Mouse (Mus musculus) hindbrain, embryonic 12.5 days (tissue): ENCODE measurements around the gene F3. TPM values are rescaled to one million over a fixed set of nuclear protein-coding genes. Genes with fewer than 3 reads are reported as not detected.
A peak's percentile ranks its signal among the peaks of the same experiment; 100 is the strongest.
"Not testable (repeated sequence)": the region's sequence is repeated elsewhere in the genome, so short reads cannot be mapped to it uniquely, and the experiment has no call there.

ENCODE experiments used
- ATAC-seq: fragments of 200-750 bp; cut with Nextera tagmentation; 2 replicates; pipeline ENCODE4 v1.8.0; 2017; ENCODE audit warnings: moderate TSS enrichment; ENCODE audit not compliant: low FRiP score
- H3K27ac ChIP-seq: fragments of 300-500 bp; sonication (generic); 2 replicates; pipeline ENCODE4 v1.5.1; 2016; ENCODE audit warnings: mild to moderate bottlenecking
- H3K27me3 ChIP-seq: fragments of 300-500 bp; sonication (generic); 2 replicates; pipeline ENCODE4 v1.6.1; 2016; ENCODE audit warnings: mild to moderate bottlenecking
- H3K36me3 ChIP-seq: fragments of 300-500 bp; sonication (generic); 2 replicates; pipeline ENCODE4 v1.6.1; 2016; ENCODE audit warnings: mild to moderate bottlenecking
- H3K4me1 ChIP-seq: fragments of 300-500 bp; sonication (generic); 2 replicates; pipeline ENCODE4 v1.6.1; 2016
- H3K4me2 ChIP-seq: fragments of 300-500 bp; sonication (generic); replicated peaks from 2 replicates; pipeline ENCODE4 v1.6.1; 2016; ENCODE audit warnings: mild to moderate bottlenecking
- H3K4me3 ChIP-seq: fragments of 300-500 bp; sonication (generic); 2 replicates; pipeline ENCODE4 v1.5.1; 2016; ENCODE audit warnings: mild to moderate bottlenecking
- H3K9ac ChIP-seq: fragments of 300-500 bp; sonication (generic); 2 replicates; pipeline ENCODE4 v1.6.1; 2016; ENCODE audit warnings: mild to moderate bottlenecking, moderate library complexity
- H3K9me3 ChIP-seq: fragments of 300-500 bp; sonication (generic); replicated peaks from 2 replicates; pipeline ENCODE4 v1.6.1; 2016; ENCODE audit warnings: mild to moderate bottlenecking
- WGBS: fragments of 180-500 bp; shearing (Covaris S2); methylation state at CpG from one replicate; pipeline ENCODE4 v1.1.7; 2016; 5-methylcytosine and 5-hydroxymethylcytosine counted together
- polyA plus RNA-seq: library from polyadenylated mRNA; unstranded; fragments of >200 nt; fragmentation: Nextera tagmentation; extraction: Ambion mirVana; gene quantifications from 2 replicates; pipeline ENCODE4 v1.2.1, GENCODE M21; 2016

The F3 gene
- polyA plus RNA-seq, 1 experiment from 2014 or later, result 6.5 TPM

GRCm38 (mm10) chr3:121725651-121726050 is 2.3 kb downstream of the F3 start:
- Histone ChIP-seq H3K9ac (no peak overlapping the region), H3K27ac (no peak overlapping the region), H3K4me1 (peaks cover 26% of the 10 kb centered on the region), H3K36me3 (no peaks in the 10 kb centered on the region), H3K4me3 (no peak overlapping the region), H3K27me3 (peaks cover 27% of the 10 kb centered on the region), H3K4me2 (no peak overlapping the region), H3K9me3 (no peaks in the 10 kb centered on the region)
- 88% methylated on average over 10 of the region's 10 CpGs for WGBS
- ATAC-seq, result no peak

GRCm38 (mm10) chr3:121729678-121730077 is 6.3 kb downstream of the F3 start:
- Histone ChIP-seq H3K4me2 (no peak overlapping the region), H3K36me3 (peaks cover 11% of the 10 kb centered on the region; the same call in 1 of the 2 replicates), H3K9me3 (no peaks in the 10 kb centered on the region), H3K9ac (no peak overlapping the region), H3K4me3 (no peak overlapping the region), H3K27ac (no peak overlapping the region), H3K27me3 (peaks cover 3% of the 10 kb centered on the region), H3K4me1 (no peaks in the 10 kb centered on the region; the same call in 1 of the 2 replicates)
- 83% methylated on average over 4 of the region's 4 CpGs for WGBS
- ATAC-seq, result no peak

- no peak overlapping the region for H3K4me2 ChIP-seq
- no peak overlapping the region for H3K4me3 ChIP-seq
- H3K9ac ChIP-seq, result no peak overlapping the region
- no peaks in the 10 kb centered on the region for H3K9me3 ChIP-seq
- no peak for ATAC-seq
- H3K27me3 ChIP-seq, result no peaks in the 10 kb centered on the region
- H3K4me1 ChIP-seq, result peaks cover 6% of the 10 kb centered on the region; the same call in 1 of the 2 replicates
- WGBS, result 79% methylated on average over 7 of the region's 7 CpGs
- H3K36me3 ChIP-seq, result peaks cover 11% of the 10 kb centered on the region; the same call in 1 of the 2 replicates
- H3K27ac ChIP-seq, result no peak overlapping the region
These were observed 12.2 kb downstream of the F3 start for GRCm38 (mm10) chr3:121735542-121735941.

GRCm38 (mm10) chr3:121736025-121736744 is 12.8 kb downstream of the F3 start:
- WGBS, result 31% methylated on average over 18 of the region's 18 CpGs
- Histone ChIP-seq H3K9ac (no peak overlapping the region), H3K4me1 (peaks cover 6% of the 10 kb centered on the region; the same call in 1 of the 2 replicates), H3K36me3 (peaks cover 11% of the 10 kb centered on the region; the same call in 1 of the 2 replicates), H3K27ac (no peak overlapping the region), H3K4me2 (no peak overlapping the region), H3K4me3 (no peak overlapping the region), H3K9me3 (no peaks in the 10 kb centered on the region), H3K27me3 (no peaks in the 10 kb centered on the region)
- ATAC-seq, result peak; percentile 81

- Histone ChIP-seq H3K4me2 (no peak overlapping the region), H3K4me3 (no peak overlapping the region), H3K4me1 (peaks cover 6% of the 10 kb centered on the region; the same call in 1 of the 2 replicates), H3K9ac (no peak overlapping the region), H3K27me3 (no peaks in the 10 kb centered on the region), H3K36me3 (peaks cover 5% of the 10 kb centered on the region; the same call in 1 of the 2 replicates), H3K9me3 (no peaks in the 10 kb centered on the region), H3K27ac (no peak overlapping the region)
- ATAC-seq, result no peak
- WGBS, result 30% methylated on average over 1 of the region's 1 CpGs
These were observed 14.1 kb downstream of the F3 start for GRCm38 (mm10) chr3:121737453-121737852.

GRCm38 (mm10) chr3:121737901-121738300 is 14.6 kb downstream of the F3 start:
- Histone ChIP-seq H3K4me2 (no peak overlapping the region), H3K27ac (no peak overlapping the region), H3K9me3 (no peaks in the 10 kb centered on the region), H3K36me3 (peaks cover 5% of the 10 kb centered on the region; the same call in 1 of the 2 replicates), H3K4me1 (peaks cover 6% of the 10 kb centered on the region; the same call in 1 of the 2 replicates), H3K27me3 (no peaks in the 10 kb centered on the region), H3K9ac (no peak overlapping the region), H3K4me3 (no peak overlapping the region)
- no peak for ATAC-seq
- 74% methylated on average over 2 of the region's 2 CpGs for WGBS

GRCm38 (mm10) chr3:121738742-121739342 is 15.5 kb downstream of the F3 start:
- peaks cover 6% of the 10 kb centered on the region; the same call in 1 of the 2 replicates for H3K4me1 ChIP-seq
- WGBS, result 72% methylated on average over 9 of the region's 9 CpGs
- peaks cover 5% of the 10 kb centered on the region; the same call in 1 of the 2 replicates for H3K36me3 ChIP-seq
- H3K4me2 ChIP-seq, result no peak overlapping the region
- H3K27ac ChIP-seq, result no peak overlapping the region
- H3K4me3 ChIP-seq, result no peak overlapping the region
- no peak for ATAC-seq
- no peaks in the 10 kb centered on the region for H3K27me3 ChIP-seq
- no peak overlapping the region for H3K9ac ChIP-seq
- H3K9me3 ChIP-seq, result no peaks in the 10 kb centered on the region

GRCm38 (mm10) chr3:121739489-121740213 is 16.3 kb downstream of the F3 start:
- ATAC-seq, result no peak
- Histone ChIP-seq H3K4me1 (peaks cover 6% of the 10 kb centered on the region; the same call in 1 of the 2 replicates), H3K27me3 (no peaks in the 10 kb centered on the region), H3K9me3 (no peaks in the 10 kb centered on the region), H3K9ac (no peak overlapping the region), H3K27ac (no peak overlapping the region), H3K36me3 (no peaks in the 10 kb centered on the region), H3K4me3 (no peak overlapping the region), H3K4me2 (no peak overlapping the region)
- WGBS, result 58% methylated on average over 17 of the region's 17 CpGs

GRCm38 (mm10) chr3:121741186-121741848 is 18.0 kb downstream of the F3 start:
- WGBS, result 89% methylated on average over 4 of the region's 4 CpGs
- ATAC-seq, H3K9me3 ChIP-seq, H3K9ac ChIP-seq, H3K27me3 ChIP-seq, H3K27ac ChIP-seq, H3K4me2 ChIP-seq, H3K36me3 ChIP-seq, H3K4me1 ChIP-seq, H3K4me3 ChIP-seq: not testable (repeated sequence)

- 84% methylated on average over 10 of the region's 10 CpGs for WGBS
- H3K27me3 ChIP-seq, H3K4me3 ChIP-seq, H3K4me2 ChIP-seq, H3K4me1 ChIP-seq, H3K27ac ChIP-seq, ATAC-seq, H3K9me3 ChIP-seq, H3K9ac ChIP-seq: not testable (repeated sequence)
- peaks cover 10% of the 10 kb centered on the region; the same call in 1 of the 2 replicates for H3K36me3 ChIP-seq
These were observed 31.2 kb downstream of the F3 start for GRCm38 (mm10) chr3:121754319-121755090.

GRCm38 (mm10) chr3:121755152-121755551 is 31.8 kb downstream of the F3 start:
- Histone ChIP-seq H3K4me2 (no peak overlapping the region), H3K9ac (no peak overlapping the region), H3K4me1 (peaks cover 6% of the 10 kb centered on the region), H3K36me3 (peaks cover 12% of the 10 kb centered on the region; the same call in 1 of the 2 replicates), H3K9me3 (no peaks in the 10 kb centered on the region), H3K27me3 (no peaks in the 10 kb centered on the region), H3K27ac (no peak overlapping the region; the same call in 1 of the 2 replicates), H3K4me3 (no peak overlapping the region)
- ATAC-seq, result no peak
- 37% methylated on average over 3 of the region's 3 CpGs for WGBS
